Mouse (Mus musculus) layer of hippocampus, postnatal 14 days (tissue): ENCODE measurements around the gene Cadps2. TPM values are rescaled to one million over a fixed set of nuclear protein-coding genes. Genes with fewer than 3 reads are reported as not detected.

ENCODE experiments used
- DNase-seq, 2 experiments: peaks; one replicate each; pipeline ENCODE4 v3.0.0; 2021 to 2022; ENCODE audit warnings: low spot score in 2 of 2, mixed read lengths in 1 of 2
- total RNA-seq, 2 experiments: library from RNA; stranded (reverse); gene quantifications; 2 replicates each; pipeline ENCODE4 v1.2.3; 2021

Cadps2 gene
- total RNA-seq, 2 experiments from 2014 or later: 74.0 to 74.6 TPM

DNA sequence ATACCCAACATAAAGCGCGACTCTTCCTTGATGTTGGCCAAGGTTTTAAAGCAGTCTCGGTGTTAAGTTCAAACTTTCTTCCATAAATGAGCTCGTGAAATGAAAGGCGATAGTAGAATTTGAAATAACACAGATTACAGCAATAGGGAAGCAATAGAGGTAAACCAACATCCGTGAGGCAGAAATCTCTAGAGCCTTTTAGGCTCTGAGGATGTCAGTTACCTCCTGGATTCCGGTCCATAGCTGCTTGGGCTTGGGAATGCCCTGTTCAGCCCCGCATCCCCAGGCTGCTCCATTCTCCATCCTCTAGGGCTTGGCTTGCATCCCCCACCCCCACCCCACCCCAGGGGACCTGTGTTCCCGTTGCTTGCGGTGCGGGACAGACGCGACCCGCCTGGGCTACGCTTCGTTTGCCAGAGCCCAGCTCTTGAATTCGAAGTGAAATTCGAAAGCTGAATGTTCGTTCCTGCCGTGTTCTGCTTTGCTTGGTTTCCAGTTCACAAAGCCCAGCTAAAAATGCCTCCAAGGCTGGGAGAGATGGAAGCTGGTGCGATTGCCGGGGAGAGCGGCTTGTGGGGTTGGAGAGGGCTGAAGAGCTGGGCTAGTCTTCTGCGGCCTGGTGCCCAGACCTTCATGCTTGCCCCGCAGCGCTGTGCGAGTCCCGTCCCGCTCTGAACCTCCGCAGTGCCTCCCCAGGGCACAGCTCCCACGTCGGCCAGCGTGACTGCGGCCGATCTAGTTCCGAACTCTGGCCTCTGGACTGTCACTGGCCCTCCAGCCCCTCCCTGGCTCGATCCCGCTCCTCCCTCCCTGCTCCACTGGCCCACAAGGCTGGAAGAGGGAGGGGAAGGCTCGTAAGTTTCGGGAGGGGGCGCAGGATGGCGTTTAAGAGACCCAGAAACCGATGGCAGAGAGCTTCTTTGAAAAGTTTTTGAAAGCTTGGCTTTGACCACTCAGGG lies 585.6 kb downstream of the Cadps2 start:
- DNase-seq: no peak

DNA sequence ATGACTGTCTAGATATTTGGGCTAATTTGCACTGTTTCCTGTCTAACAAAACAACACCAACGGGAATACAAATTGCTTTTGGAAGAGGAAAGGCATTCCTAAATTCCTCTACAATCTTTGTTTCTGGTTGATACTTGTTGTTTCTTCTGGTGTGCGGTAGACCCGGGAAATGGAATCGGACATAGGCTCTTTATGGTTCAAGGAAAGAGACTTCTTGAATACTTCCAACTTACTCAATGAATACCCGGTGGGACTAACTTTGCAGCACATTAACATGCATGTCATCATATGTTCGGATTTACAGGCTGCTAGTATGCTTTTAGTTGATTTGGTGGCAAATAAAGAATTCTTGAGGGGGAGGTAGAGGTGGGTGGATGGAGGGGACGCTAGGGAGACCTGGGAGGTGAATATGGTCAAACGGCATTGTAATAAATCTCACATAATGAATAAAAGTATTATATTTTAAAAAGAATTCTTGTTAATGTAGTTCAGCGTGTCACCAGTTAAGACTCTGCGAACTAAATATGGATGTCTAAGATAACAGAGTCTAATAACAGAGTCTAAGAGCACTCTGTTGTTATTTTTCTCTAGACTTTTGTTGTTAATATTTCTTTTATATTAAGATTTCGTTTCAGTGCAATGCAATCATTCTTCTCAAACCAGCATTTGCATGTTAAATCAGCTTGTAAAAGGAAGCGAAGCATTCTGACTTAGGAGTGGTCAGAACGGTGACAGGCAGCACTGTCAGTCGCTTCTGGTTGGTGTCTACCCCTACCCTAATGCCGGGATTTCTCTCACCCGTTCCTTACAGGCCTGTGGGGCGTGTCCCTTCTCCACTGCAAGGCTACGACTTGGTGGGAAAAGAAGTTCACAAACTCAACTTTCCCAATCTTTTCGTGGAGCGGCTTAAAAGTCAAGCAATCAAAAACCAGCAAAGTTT lies 586.8 kb downstream of the Cadps2 start:
- peak in 1 of 2 experiments; percentile 38 for DNase-seq

DNA sequence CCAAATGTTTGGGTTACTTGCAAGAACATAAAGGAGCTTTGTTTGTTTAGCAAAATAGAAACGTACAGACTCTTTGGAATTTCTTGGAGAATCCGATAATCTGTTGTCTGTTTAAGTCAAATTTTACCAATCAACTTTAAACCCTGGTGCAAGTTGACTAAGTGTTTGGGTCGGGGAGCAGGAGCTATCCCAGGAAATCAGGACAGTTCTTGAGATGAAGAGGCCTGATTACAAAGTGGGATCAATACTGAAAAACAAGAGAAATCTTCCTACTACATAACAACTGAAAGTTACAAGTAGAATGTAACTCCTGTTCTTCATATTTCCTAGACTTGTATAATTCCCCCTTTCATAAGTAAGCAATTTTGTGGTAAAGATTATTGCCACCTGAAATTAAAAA lies 587.8 kb downstream of the Cadps2 start:
- no peak for DNase-seq

DNA sequence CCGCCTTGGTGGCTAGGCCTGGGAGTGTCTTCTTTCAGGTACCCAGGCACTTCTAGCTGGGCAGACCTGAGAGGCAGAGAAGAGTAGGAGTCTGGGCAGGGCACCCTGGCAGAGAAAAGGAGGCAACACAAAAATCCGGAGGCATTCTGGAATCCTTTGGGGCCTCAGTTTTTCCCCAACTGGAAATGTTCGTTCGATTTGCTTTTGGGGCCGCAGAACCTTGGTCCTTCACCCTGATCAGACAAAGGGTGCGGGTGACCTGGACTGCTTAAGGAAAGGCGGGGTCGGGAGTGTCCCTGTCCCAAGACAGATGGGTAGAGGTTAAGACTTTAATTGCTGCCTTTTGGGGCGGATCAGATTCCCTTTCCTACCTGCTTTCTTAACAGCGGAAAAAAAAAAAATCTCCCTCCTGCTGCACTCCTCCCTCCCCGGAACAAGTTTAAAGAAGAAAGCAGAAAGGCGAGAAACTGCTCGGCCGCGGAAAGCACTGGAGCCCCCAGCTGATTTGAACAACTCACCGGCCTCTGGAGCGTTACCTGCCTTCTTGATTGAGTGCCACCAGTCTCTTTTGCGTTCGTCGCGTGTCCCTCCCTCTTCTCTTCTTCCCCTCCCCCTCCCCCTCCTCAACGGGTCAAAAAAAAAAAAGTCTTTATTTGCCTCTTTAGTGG lies 588.8 kb downstream of the Cadps2 start:
- no peak for DNase-seq

DNA sequence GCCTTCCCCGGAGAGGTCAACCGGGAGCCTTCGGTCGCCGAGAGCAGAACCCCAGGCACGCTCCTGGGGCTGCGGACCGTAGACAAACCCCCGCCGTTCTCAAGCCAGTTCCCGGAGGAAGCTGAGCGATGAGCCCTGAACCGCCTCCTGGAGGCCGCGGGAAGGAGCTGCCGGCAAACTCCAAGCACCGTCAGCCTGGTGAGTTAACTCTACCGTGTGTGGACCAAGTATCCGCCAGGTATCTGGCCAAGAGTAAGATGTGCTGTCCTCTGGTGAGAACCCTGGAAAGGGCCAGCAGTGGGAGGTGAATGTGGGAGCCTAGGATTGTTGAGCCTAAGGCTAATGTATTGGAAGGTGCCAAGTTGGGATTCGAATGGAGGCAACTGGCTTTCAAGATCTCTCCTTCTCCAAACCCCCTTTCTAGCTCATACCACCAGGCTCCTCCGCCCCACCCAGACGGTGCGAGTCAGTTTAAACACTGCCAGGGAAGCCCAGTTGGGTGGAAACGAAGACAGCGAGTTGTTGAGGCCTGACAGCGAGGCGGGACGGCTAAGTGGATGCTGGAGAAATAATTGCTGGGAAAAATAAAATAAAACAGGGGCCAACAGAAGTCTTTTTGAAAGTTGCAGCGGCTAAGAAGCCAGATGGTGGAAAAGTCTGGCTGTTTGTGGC lies 589.5 kb downstream of the Cadps2 start:
- DNase-seq: peak in 1 of 2 experiments; percentile 7

DNA sequence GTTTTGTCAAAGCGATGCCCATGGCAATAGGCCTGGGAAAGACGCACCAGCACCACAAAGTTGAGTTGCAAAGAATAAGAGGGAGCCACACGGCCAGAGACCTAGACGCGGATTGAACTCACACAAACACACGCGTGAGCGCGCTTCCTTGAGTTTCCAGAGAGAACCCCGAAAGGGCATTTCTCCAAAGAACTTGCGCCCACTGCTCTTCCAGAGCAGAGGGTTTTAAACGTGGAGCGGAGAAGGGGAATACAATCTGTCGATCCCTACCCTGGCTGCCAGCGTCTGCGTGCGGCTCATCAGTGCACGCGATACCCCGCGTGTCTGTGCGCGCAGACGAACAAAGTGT lies 590.2 kb downstream of the Cadps2 start:
- peak in 1 of 2 experiments; percentile 11 for DNase-seq

DNA sequence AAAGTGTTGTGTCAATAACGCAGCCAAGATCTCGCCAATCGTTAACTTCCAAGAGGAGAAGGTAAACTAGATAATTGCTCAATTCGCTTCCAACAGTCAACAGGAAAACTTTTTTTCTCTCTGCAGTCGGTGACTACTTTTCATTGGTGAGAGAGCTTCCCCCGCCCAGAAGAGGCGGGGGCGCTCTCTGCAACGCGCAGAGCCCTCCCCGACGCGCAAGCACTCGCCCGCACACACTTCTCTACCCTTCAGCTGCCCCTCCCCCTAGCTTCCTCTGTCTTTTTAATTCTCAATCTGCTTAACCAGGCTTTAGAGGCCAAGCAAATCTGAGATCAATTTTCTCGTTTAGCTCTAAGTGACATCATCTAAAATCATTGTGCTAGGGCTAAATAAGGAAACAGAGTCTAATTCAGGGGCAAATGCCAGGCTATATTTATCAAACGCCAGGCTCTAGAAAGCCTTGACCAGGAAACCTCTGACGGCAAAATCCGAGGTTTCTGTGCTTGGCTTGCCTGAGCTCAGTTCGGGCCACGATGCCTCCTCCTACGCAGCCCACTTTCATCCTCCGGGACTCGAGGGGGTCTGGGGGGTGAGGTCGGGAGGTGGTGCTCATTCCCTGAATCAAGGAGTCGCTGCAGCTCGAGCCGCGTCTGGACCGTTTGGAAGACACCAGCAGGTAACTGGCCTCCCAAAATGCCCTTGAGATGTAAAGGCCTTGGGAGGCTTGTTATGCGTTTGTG lies 590.7 kb downstream of the Cadps2 start, which contains the start of gene Fezf1:
TSS of gene Fezf1 (minus strand) at position 50 of the 740 bp plus-strand sequence.
- DNase-seq: no peak

DNA sequence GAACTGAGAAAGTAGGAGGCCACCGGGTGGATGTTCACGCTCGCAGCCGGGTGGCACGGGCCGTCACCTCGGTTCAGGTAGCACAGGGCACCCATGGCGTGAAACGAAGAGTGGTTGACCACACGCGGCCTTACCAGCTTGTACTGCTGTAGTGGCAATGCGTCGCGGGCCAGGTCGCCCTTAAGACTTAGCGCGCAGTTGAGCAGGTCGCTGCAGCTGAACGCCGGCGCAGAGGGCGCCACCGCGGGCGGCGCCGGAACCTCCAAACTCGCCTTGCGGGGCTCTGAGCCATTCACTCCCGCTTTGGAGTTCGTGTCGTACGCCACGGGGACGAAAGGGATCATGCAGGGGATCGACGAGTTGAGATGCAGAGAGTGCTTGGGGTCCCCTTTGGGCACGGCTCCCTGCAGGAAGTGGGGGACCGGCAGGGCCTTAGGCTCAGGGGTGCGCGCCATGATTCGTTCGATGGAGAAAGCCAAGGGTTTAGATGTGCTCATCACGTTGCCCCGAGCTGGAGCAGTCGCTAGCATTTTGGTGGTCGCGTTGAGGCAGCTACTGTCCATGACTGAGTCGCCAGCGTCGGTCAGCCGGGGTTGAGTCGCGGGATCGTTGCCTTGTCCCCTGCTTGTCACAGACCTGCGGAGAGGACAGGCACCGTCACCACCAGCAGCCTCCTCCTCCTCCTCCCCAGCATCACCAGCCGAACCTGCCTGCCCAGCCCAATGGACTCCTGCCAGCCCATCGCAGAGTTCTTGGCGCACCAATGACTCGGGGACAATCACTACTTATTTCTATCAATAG lies 591.5 kb downstream of the Cadps2 start:
- DNase-seq: peak in 1 of 2 experiments; percentile 4

DNA sequence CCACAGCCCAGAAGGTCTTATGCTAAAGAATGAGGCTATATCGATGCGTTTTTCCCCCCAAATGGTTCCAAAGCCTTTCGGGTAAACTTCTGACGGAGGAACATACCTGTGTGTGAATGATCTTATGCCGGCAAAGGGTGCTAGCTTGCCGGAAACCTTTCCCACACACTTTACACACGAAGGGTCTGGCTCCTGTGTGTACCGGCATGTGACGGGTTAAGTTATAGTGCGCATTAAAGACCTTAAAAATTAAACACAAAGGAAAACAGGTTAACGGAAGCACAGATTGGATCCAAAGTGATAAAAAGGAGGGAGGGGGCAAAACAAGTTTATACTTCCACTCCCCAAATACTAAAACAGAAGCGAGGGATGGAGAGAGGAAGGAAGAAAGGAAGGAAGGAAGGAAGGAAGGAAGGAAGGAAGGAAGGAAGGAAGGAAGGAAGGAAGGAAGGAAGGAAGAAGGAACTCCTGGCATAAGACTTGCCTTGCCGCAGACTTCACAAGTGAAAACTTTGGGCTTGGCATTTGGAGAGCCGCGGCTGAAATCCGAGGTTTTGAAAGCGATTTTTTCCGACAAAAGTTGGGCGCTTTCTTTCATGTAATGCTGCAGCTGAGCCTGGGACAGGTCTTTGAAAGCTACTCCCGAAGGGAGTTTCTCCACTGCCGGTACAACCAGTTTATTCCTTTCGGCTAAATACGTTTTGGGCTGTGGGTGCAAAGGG lies 592.3 kb downstream of the Cadps2 start:
- peak in 1 of 2 experiments; percentile 14 for DNase-seq

DNA sequence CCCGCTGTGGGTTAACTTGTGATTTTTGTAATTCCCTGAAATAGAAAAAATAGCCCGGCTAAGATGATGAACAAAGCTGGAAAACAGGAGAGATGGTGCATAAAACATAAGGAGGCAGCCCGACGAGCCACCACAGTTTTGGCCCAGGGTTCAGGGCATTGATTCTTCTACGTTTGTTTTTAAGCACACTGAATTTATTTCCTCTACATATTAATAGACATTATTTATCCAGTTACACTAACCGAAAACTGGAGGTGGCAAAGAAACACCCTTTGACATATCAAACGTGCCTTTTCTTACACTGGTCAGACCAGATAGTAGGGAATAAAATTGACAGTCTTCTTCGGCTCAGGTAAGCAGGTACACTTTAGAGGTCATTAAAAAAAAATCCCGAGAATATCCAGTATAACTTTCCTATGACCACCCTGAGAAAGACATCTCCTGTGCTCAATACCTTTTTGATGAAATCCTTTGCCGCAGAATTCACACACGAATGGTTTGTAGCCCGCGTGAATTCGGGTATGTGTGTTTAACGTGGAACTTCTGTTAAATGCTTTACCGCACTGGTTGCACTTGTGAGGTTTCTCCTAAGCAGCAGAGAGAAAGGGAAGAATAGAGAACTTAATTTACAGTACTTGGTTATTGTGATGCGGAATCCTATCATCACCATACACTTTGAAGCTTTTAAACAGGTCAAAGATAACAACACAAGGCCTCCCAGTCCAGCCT lies 593.0 kb downstream of the Cadps2 start:
- no peak for DNase-seq

DNA sequence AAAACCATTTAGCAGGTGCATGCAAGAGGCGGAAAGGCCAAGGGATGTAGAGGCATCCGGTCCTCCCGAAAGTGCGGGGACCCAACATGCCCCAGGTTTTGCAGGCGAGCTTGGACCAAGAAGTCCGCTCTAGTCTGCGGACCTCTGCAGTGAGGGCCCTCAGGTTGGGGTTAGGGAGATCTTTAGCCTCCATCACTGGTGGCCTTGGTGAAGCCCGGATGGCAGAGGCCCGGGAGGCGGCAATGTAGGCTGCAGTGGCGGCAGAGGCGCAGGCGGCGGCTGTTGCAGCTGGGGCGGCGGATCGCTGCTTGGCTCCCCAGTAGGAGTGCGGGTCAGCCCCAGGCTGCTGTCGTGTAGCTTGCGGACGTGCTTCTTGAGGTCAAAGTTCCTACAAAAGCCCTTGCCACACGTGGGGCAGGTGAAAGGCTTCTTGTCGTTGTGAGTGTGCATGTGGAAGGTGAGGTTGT lies 593.6 kb downstream of the Cadps2 start:
- peak in 1 of 2 experiments; percentile 3 for DNase-seq

DNA sequence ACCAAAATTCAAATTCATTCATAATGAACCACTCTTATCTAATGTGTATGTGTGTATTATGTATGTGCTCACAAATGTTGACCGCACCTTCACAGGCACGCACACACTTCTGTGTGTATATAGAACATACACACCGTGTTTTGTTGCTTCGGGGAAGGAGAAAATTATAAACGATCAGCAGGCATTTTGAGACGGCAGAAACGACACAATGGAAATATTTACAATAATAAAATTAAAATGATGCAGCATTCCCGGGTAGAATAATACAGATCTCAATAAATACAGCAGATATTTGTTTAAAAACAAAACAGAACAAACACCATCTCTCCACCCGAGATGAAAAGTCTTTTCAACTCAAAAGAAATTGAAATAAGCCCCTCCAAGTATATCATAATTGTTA lies 594.1 kb downstream of the Cadps2 start:
- no peak for DNase-seq

DNA sequence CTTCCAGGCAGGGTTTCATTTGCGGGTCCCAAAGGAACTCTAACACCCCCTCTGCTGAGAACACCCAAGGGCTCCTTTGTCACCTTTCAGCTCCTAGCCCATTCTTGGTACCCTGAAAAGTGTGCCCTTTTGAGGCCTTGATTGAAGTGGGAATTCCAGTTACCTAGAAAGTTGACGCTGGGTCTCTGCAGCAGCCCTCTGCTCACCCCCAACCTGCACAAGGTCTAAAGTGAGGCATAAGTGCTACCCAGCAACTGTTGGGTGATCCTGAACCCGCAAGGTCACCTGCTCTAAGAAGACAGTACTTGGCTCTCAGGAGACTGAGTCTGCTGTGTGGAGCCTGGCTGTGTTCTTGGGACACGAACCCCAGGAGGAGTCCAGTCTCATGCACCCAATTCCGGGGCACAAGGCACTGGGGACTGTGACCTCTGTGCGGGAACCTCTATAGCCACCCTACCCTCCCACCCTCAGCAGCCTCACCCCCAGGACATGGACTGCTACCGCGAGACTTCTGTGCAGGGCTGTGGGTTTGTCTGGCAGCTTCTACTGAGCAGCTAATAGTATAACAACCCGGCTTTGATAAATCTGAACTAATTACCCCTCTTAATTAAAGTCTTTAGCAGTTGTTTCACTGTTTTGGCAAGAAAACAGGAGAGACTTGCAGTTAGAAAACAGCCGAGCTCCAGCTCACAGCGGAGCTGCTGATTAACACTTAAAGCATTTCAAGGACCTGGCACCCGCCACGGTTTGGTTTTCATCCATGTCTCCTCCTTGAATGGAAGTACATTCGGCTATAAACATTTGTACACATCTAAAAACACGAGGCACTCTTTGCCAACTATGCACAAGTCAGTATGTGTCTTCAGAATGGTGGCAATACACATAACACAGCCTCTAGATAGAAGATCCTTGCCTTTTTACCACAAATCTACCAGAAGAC lies 595.1 kb downstream of the Cadps2 start:
- DNase-seq: peak in 1 of 2 experiments; percentile 12
